Mouse (Mus musculus): ENCODE data around the gene Atp6ap2. TPM values are rescaled to one million over a fixed set of nuclear protein-coding genes. Genes with fewer than 3 reads are reported as not detected.
"Not testable (repeated sequence)": the region's sequence is repeated elsewhere in the genome, so short reads cannot be mapped to it uniquely, and the experiment has no call there.

The Atp6ap2 gene
- polyA plus RNA-seq, 2 experiments = 28.1 to 71.6 TPM

GRCm38 (mm10) chrX:12593824-12594223 lies 6.2 kb downstream of the Atp6ap2 start:
- Histone ChIP-seq H3K4me3 (replicated peaks; ENCODE audit: low read length) (no peak overlapping the region), H3K9me3 (ENCODE audit: control insufficient read depth, low read length) (no peaks in the 10 kb centered on the region)
- 50% methylated on average over 5 of the region's 5 CpGs for WGBS

DNA sequence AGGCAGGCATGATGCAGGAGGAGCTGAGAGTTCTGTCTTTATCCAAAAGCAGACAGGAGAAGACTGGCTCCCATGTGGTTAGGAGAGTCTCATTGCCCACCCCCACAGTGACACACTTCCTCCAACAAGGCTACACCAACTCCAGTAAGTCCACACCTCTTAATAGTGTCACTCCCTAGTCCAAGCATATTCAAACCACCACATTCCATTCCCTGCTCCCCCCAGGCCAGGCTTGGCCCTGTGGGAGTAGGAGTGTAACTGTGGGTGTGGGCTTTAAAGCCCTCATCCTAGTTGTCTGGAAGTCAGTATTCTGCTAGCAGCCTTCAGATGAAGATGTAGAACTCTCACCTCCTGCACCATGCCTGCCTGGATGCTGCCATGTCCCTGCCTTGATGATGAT lies 22.9 kb downstream of the Atp6ap2 start:
- H3K36me3 ChIP-seq (ENCODE audit: control insufficient read depth, insufficient read depth, low read length) = peaks cover 15% of the 10 kb centered on the region
- not testable (repeated sequence) for H3K9ac ChIP-seq (ENCODE audit: low read depth, low read length, severe bottlenecking); H3K27ac ChIP-seq (replicated peaks; ENCODE audit: low read depth, low read length); H3K4me2 ChIP-seq (replicated peaks; ENCODE audit: low read depth, low read length, severe bottlenecking); H3K4me3 ChIP-seq (replicated peaks; ENCODE audit: low read length); ATAC-seq (ENCODE audit: low FRiP score, low read depth); DNase-seq (ENCODE audit: low spot score); H3K9me3 ChIP-seq (ENCODE audit: control insufficient read depth, low read length); H3K27me3 ChIP-seq (ENCODE audit: control insufficient read depth, insufficient read depth, low read length); H3K4me1 ChIP-seq (ENCODE audit: control insufficient read depth, insufficient read depth, low read length)

More at GRCm38 (mm10) chrX:12593824-12594223, 6.2 kb downstream of the Atp6ap2 start:
- Histone ChIP-seq H3K4me1 (ENCODE audit: control insufficient read depth, insufficient read depth, low read length) (no peaks in the 10 kb centered on the region), H3K27me3 (ENCODE audit: control insufficient read depth, insufficient read depth, low read length) (no peaks in the 10 kb centered on the region), H3K9ac (ENCODE audit: low read depth, low read length, severe bottlenecking) (no peak overlapping the region), H3K36me3 (ENCODE audit: control insufficient read depth, insufficient read depth, low read length) (peaks cover 4% of the 10 kb centered on the region; the same call in 1 of the 2 replicates), H3K4me2 (replicated peaks; ENCODE audit: low read depth, low read length, severe bottlenecking) (no peak overlapping the region), H3K27ac (replicated peaks; ENCODE audit: low read depth, low read length) (no peak overlapping the region)
- ATAC-seq (ENCODE audit: low FRiP score, low read depth) (no peak), DNase-seq (ENCODE audit: low spot score) (no peak)
- TF ChIP-seq POLR2A (IDR thresholded peaks at IDR 0.05; ENCODE audit: borderline replicate concordance, extremely low read depth, insufficient read depth, insufficient read length) = no peak

GRCm38 (mm10) chrX:12611211-12611610 lies 23.6 kb downstream of the Atp6ap2 start:
- no peak overlapping the region for H3K4me3 ChIP-seq (replicated peaks; ENCODE audit: low read length)
- H3K4me1 ChIP-seq (ENCODE audit: control insufficient read depth, insufficient read depth, low read length) = no peaks in the 10 kb centered on the region
- H3K9me3 ChIP-seq (ENCODE audit: control insufficient read depth, low read length) = no peaks in the 10 kb centered on the region
- no peak overlapping the region for H3K27ac ChIP-seq (replicated peaks; ENCODE audit: low read depth, low read length)
- DNase-seq (ENCODE audit: low spot score) (no peak), ATAC-seq (ENCODE audit: low FRiP score, low read depth) (no peak)
- H3K36me3 ChIP-seq (ENCODE audit: control insufficient read depth, insufficient read depth, low read length) = peaks cover 15% of the 10 kb centered on the region
- H3K27me3 ChIP-seq (ENCODE audit: control insufficient read depth, insufficient read depth, low read length) = no peaks in the 10 kb centered on the region
- 44% methylated on average over 2 of the region's 2 CpGs for WGBS
- no peak overlapping the region for H3K9ac ChIP-seq (ENCODE audit: low read depth, low read length, severe bottlenecking)
- no peak for TF ChIP-seq POLR2A (IDR thresholded peaks at IDR 0.05; ENCODE audit: borderline replicate concordance, extremely low read depth, insufficient read depth, insufficient read length)
- no peak overlapping the region for H3K4me2 ChIP-seq (replicated peaks; ENCODE audit: low read depth, low read length, severe bottlenecking)

GRCm38 (mm10) chrX:12612360-12612759 lies 24.8 kb downstream of the Atp6ap2 start:
- H3K27ac ChIP-seq (replicated peaks; ENCODE audit: low read depth, low read length); H3K4me2 ChIP-seq (replicated peaks; ENCODE audit: low read depth, low read length, severe bottlenecking); H3K4me1 ChIP-seq (ENCODE audit: control insufficient read depth, insufficient read depth, low read length); H3K4me3 ChIP-seq (replicated peaks; ENCODE audit: low read length); H3K9ac ChIP-seq (ENCODE audit: low read depth, low read length, severe bottlenecking); DNase-seq (ENCODE audit: low spot score); H3K9me3 ChIP-seq (ENCODE audit: control insufficient read depth, low read length); ATAC-seq (ENCODE audit: low FRiP score, low read depth); H3K27me3 ChIP-seq (ENCODE audit: control insufficient read depth, insufficient read depth, low read length): not testable (repeated sequence)
- WGBS = 100% methylated on average over 1 of the region's 1 CpGs
- H3K36me3 ChIP-seq (ENCODE audit: control insufficient read depth, insufficient read depth, low read length) = peaks cover 11% of the 10 kb centered on the region

GRCm38 (mm10) chrX:12625131-12625530 lies 37.5 kb downstream of the Atp6ap2 start:
- DNase-seq (ENCODE audit: low spot score) (no peak), ATAC-seq (ENCODE audit: low FRiP score, low read depth) (no peak)
- H3K4me1 ChIP-seq (ENCODE audit: control insufficient read depth, insufficient read depth, low read length) = no peaks in the 10 kb centered on the region
- no peak overlapping the region for H3K27ac ChIP-seq (replicated peaks; ENCODE audit: low read depth, low read length)
- H3K27me3 ChIP-seq (ENCODE audit: control insufficient read depth, insufficient read depth, low read length) = no peaks in the 10 kb centered on the region
- H3K4me3 ChIP-seq (replicated peaks; ENCODE audit: low read length) = no peak overlapping the region
- WGBS = 69% methylated on average over 3 of the region's 4 CpGs
- H3K9me3 ChIP-seq (ENCODE audit: control insufficient read depth, low read length) = no peaks in the 10 kb centered on the region
- TF ChIP-seq POLR2A (IDR thresholded peaks at IDR 0.05; ENCODE audit: borderline replicate concordance, extremely low read depth, insufficient read depth, insufficient read length) = no peak
- no peaks in the 10 kb centered on the region for H3K36me3 ChIP-seq (ENCODE audit: control insufficient read depth, insufficient read depth, low read length)
- H3K4me2 ChIP-seq (replicated peaks; ENCODE audit: low read depth, low read length, severe bottlenecking) = no peak overlapping the region
- no peak overlapping the region for H3K9ac ChIP-seq (ENCODE audit: low read depth, low read length, severe bottlenecking)

- DNase-seq (ENCODE audit: low spot score) (no peak), ATAC-seq (ENCODE audit: low FRiP score, low read depth) (no peak)
- Histone ChIP-seq H3K9me3 (ENCODE audit: control insufficient read depth, low read length) (no peaks in the 10 kb centered on the region), H3K9ac (ENCODE audit: low read depth, low read length, severe bottlenecking) (no peak overlapping the region), H3K36me3 (ENCODE audit: control insufficient read depth, insufficient read depth, low read length) (no peaks in the 10 kb centered on the region), H3K4me2 (replicated peaks; ENCODE audit: low read depth, low read length, severe bottlenecking) (no peak overlapping the region), H3K4me3 (replicated peaks; ENCODE audit: low read length) (no peak overlapping the region), H3K4me1 (ENCODE audit: control insufficient read depth, insufficient read depth, low read length) (no peaks in the 10 kb centered on the region), H3K27ac (replicated peaks; ENCODE audit: low read depth, low read length) (no peak overlapping the region), H3K27me3 (ENCODE audit: control insufficient read depth, insufficient read depth, low read length) (no peaks in the 10 kb centered on the region)
- WGBS = 76% methylated on average over 2 of the region's 2 CpGs
- no peak for TF ChIP-seq POLR2A (IDR thresholded peaks at IDR 0.05; ENCODE audit: borderline replicate concordance, extremely low read depth, insufficient read depth, insufficient read length)
Measured at GRCm38 (mm10) chrX:12644976-12645375, 57.4 kb downstream of the Atp6ap2 start.

Measured in limb, embryonic 14.5 days (tissue).